Mouse (Mus musculus) cerebellum, postnatal 36 days (tissue): Measurements from ENCODE around the gene Kcnn4.

ENCODE experiments used
- DNase-seq, 2 experiments: peaks; one replicate each; pipeline ENCODE4 v3.0.0; 2021 to 2022; ENCODE audit warnings: mixed read lengths in 2 of 2

The Kcnn4 gene

GRCm38 (mm10) chr7:24369731-24370541, at the start of gene Kcnn4:
TSS of gene Kcnn4 (plus strand) at chr7:24370263.
- DNase-seq = no peak

DNA sequence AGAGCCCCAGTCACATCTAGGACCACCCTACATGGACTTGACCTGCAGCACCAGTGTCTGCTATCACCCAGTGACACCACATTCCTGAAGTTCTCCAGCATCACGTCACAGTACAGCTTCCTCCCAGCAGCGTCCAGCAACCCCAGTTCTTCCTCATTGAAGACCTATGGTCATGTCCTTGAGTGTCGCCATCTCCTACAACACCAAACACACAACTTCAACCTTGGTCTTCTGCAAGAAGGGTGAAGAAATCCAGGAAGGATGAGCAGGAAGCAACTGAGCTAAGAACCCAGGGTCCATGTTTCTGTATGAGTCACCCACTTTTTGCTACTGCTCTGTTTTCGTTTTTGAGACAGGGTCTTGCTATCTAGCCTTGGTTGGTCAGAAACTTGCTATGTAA, 47.5 kb upstream of the Kcnn4 start:
- DNase-seq = no peak

GRCm38 (mm10) chr7:24325197-24325596, 44.9 kb upstream of the Kcnn4 start:
- DNase-seq = no peak

DNA sequence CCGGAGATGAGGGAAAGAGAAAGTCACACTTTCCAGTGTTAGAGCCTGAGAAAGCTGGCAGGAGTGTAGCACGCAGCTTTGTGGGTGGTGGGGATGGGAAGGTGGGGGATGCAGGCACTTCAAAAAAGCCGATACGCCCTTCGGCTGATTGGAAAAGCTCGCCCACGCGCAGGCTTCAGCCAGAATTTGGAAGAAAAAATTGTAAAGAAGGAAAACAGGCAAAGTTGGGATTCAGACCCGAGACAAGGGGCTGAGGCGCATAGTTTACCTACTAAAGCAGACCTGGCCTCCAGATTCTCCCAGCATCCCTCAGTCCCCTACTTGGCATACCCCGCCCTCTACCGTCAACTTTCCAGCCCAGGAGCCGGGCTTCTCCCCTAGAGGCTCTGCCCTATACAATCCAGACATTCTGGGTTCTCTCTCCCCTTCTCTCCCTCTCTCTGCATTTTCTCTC, 44.4 kb upstream of the Kcnn4 start:
- no peak for DNase-seq

GRCm38 (mm10) chr7:24326273-24327135, 43.6 kb upstream of the Kcnn4 start:
- no peak for DNase-seq

- no peak for DNase-seq
Measured at GRCm38 (mm10) chr7:24327281-24327975, 42.6 kb upstream of the Kcnn4 start.

- peak; percentile 18 to 30 for DNase-seq
Measured at GRCm38 (mm10) chr7:24333304-24333986, 36.6 kb upstream of the Kcnn4 start, which contains the start of gene Tescl. TSS of gene Tescl (minus strand) at chr7:24333936.

DNA sequence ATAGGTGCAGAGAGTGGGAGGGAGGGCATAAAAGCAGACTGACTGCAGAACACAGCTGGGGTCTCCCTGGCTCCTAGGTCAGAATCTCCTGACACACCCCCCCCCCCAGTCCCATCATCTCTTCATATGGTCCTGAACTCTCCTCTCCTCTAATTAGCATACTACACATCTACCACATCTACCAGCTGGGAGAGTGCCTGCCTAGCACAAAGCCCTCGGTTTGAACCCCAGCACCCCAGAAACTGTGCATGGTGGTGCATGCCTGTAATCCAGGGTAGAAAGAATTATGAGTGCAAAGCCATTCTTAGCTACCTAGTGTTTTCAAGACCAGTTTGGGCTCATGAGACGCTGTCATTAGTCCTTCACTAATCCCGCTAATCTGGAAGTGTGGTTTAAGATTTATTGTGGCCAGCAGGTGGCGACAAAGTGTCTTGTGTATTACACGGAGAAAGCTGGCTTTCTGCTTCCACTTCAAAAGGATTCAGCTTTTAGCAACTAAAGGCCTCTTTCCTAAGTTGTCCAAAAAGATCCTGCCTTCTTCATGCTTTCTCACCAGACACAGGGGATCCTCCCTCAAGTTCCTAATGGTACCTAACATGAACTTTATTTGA, 34.3 kb upstream of the Kcnn4 start:
- DNase-seq = peak; percentile 65 to 77

DNA sequence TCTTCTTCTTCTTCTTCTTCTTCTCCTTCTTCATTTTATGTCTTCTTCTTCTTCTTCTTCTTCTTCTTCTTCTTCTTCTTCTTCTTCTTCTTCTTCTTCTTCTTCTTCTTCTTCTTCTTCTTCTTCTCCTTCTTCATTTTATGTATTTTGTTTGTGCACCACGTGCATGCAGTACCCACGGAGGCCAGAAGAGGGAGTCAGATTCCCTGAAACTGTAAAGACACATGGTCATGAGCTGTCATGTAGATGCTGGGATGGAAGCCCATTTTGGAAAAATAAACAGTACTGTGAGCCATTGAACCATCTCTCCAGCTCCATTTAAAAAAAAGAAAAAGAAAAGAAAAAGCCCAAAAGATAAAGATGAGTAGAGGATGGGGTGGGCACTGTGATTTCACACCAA, 31.8 kb upstream of the Kcnn4 start:
- DNase-seq = no peak

- no peak for DNase-seq
Measured at GRCm38 (mm10) chr7:24343701-24344272, 26.3 kb upstream of the Kcnn4 start.

GRCm38 (mm10) chr7:24346444-24346843, 23.6 kb upstream of the Kcnn4 start:
- no peak for DNase-seq

- no peak for DNase-seq
Measured at GRCm38 (mm10) chr7:24348896-24349295, 21.2 kb upstream of the Kcnn4 start, which contains the start of gene Lypd5. TSS of gene Lypd5 (plus strand) at chr7:24349196.

GRCm38 (mm10) chr7:24355646-24356045, 14.4 kb upstream of the Kcnn4 start:
- no peak for DNase-seq

DNA sequence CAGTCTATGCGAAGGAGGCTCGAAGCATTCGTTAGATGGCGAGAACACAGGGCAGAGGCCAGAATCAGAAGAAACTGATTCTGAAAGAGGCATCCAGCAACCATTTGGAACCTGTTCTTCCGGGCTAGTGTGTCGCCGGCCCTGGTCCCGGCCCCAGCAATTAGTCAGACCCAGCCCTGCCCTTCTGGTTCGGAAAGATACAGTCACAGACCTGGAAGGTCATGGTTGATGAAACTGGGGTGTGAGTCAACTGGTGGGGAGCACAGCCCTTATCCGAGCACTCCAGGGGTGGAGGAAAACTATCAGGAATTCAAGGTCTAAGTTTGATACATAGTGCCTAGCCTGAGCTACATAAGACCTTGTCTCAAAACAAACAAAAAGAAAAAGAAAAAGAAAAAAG, 14.0 kb upstream of the Kcnn4 start:
- DNase-seq = no peak

- no peak for DNase-seq
Measured at GRCm38 (mm10) chr7:24357899-24358298, 12.2 kb upstream of the Kcnn4 start.

DNA sequence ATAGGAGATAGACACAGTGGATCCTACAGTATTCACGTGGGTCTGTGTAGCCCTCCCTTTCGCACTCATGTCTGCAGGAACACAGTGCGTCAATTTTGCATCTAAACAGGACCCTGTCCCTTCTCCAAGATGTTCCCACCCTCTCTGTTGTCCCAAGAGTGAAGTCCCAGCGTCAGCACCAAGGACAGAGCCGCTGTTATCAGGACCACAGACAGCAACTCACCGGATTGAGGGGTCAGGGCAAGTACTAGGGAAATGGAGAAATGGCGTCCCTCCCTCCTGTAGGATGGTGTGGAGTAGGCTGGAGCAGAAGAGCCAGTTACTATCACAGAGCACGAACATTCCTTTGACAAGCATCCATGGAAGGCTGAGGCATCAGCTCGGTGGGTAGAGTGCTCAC, 10.8 kb upstream of the Kcnn4 start:
- no peak for DNase-seq

DNA sequence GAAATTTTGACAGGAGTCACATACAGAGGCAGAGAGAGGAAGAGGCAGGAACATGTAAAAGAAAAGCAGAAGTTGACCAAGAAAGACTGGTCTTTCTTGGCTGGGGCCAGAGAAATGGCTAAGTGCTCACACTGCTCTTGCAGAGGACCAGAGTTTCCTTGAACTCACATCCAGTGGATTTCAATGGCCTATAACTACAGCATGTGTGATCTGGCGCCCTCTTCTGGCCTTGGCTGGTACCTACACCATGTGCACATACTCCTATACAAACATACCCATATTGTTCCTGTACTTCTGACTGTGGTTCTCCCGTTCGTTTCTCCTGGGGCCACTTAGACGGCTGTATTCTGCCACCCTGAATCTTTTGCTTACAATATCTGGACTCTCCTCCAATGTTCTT, 9.1 kb upstream of the Kcnn4 start:
- no peak for DNase-seq

DNA sequence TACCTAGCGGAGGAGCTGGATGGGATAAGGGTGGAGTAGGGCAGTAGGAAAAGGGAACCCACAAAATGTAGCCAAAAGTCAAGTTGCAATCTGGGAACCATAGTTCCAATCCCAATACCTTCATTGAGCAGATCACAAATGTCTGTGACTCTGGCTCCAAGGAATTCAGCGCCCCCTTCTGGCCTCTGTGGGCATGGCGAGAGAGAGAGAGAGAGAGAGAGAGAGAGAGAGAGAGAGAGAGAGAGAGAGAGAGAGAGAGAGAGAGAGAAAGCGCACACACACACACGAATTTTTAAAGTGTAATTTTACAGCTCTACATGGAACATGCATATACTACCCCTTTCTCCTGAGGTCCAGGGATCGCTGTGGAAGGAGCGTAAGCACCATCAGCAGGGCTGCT, 6.8 kb upstream of the Kcnn4 start:
- DNase-seq = no peak

GRCm38 (mm10) chr7:24364827-24365226, 5.2 kb upstream of the Kcnn4 start:
- peak; percentile 85 to 90 for DNase-seq

GRCm38 (mm10) chr7:24365258-24366014, 4.6 kb upstream of the Kcnn4 start:
- no peak for DNase-seq
